ENCODE assay signal across 8 mouse cellular contexts in genomic region chr2:130629080-130629838, GRCm38 (mm10). TPM values are rescaled to one million over a fixed set of nuclear protein-coding genes. Genes with fewer than 3 reads are reported as not detected.
A peak's percentile ranks its signal among the peaks of the same experiment; 100 is the strongest.
DNase-seq lines count a peak whose midpoint lies in the region; ATAC-seq and TF ChIP-seq lines count a peak whose summit lies in the region.

No protein-coding gene starts in this region.

- H3K4me3 ChIP-seq in kidney, embryonic 16.5 days (ENCODE audit: low read length) = peak overlapping the region; percentile 97
- H3K4me3 ChIP-seq in forebrain, embryonic 13.5 days = peak overlapping the region; percentile 97
- H3K4me3 ChIP-seq in liver, embryonic 15.5 days (replicated peaks) = peak overlapping the region; percentile 83

- H3K9me3 ChIP-seq in kidney, embryonic 16.5 days (ENCODE audit: low read length) = no peaks in the 10 kb centered on the region
- no peaks in the 10 kb centered on the region for H3K9me3 ChIP-seq in forebrain, embryonic 13.5 days (replicated peaks)
- H3K9me3 ChIP-seq in liver, embryonic 15.5 days (replicated peaks) = no peaks in the 10 kb centered on the region

- H3K27me3 ChIP-seq in kidney, embryonic 16.5 days (ENCODE audit: insufficient read depth, low read length) = peaks cover 7% of the 10 kb centered on the region; the same call in 1 of the 2 replicates
- no peaks in the 10 kb centered on the region for H3K27me3 ChIP-seq in Patski
- peaks cover 11% of the 10 kb centered on the region for H3K27me3 ChIP-seq in forebrain, embryonic 13.5 days
- H3K27me3 ChIP-seq in liver, embryonic 15.5 days = peaks cover 27% of the 10 kb centered on the region

- POLR2A ChIA-PET in Patski (lab: Charles Lee) = no interaction called here

- H3K9ac ChIP-seq in kidney, embryonic 16.5 days (replicated peaks; ENCODE audit: low read length) = peak overlapping the region; percentile 89
- peak overlapping the region; percentile 95 for H3K9ac ChIP-seq in forebrain, embryonic 13.5 days
- peak overlapping the region; percentile 80 for H3K9ac ChIP-seq in liver, embryonic 15.5 days

- H3K4me1 ChIP-seq in kidney, embryonic 16.5 days (ENCODE audit: insufficient read depth, low read length) = peaks cover 16% of the 10 kb centered on the region
- peaks cover 31% of the 10 kb centered on the region for H3K4me1 ChIP-seq in forebrain, embryonic 13.5 days
- peaks cover 22% of the 10 kb centered on the region for H3K4me1 ChIP-seq in liver, embryonic 15.5 days (replicated peaks)

- DNase-seq in kidney, postnatal 4 days = no peak
- no peak for DNase-seq in Patski (ENCODE audit: low read depth, low spot score)
- no peak for DNase-seq in ovary, postnatal 36 days (ENCODE audit: low spot score)
- DNase-seq in retina, embryonic 14.5 days (ENCODE audit: low spot score) = no peak
- DNase-seq in right cerebral cortex, postnatal 10 days (ENCODE audit: low spot score in 2 of 2) = no peak

- no peak for TF ChIP-seq CTCF in Patski (IDR thresholded peaks at IDR 0.05)

- in situ Hi-C loops in Patski (cut with MboI; ENCODE audit: low pct_unique_long_range_greater_than_20kb) = no loop called here

- peak overlapping the region; percentile 48 for H3K27ac ChIP-seq in kidney, embryonic 16.5 days (ENCODE audit: low read length)
- H3K27ac ChIP-seq in forebrain, embryonic 13.5 days = peak overlapping the region; percentile 61; the same call in 1 of the 2 replicates
- peak overlapping the region; percentile 80 for H3K27ac ChIP-seq in liver, embryonic 15.5 days (replicated peaks)

- CTCF ChIA-PET in Patski (lab: Charles Lee) = no interaction called here

- peak; percentile 55 for ATAC-seq in kidney, embryonic 16.5 days (ENCODE audit: low FRiP score, low TSS enrichment)
- ATAC-seq in Patski = peak; percentile 55
- ATAC-seq in forebrain, embryonic 13.5 days = peak; percentile 65
- ATAC-seq in liver, embryonic 15.5 days (ENCODE audit: insufficient read depth) = peak; percentile 70

- peaks cover 15% of the 10 kb centered on the region for H3K36me3 ChIP-seq in kidney, embryonic 16.5 days (ENCODE audit: insufficient read depth, low read length)
- H3K36me3 ChIP-seq in forebrain, embryonic 13.5 days (ENCODE audit: poor library complexity, severe bottlenecking) = peaks cover 33% of the 10 kb centered on the region
- H3K36me3 ChIP-seq in liver, embryonic 15.5 days (replicated peaks) = peaks cover 28% of the 10 kb centered on the region

- H3K4me2 ChIP-seq in kidney, embryonic 16.5 days (replicated peaks; ENCODE audit: low read depth, low read length) = peak overlapping the region; percentile 88
- H3K4me2 ChIP-seq in forebrain, embryonic 13.5 days = peak overlapping the region; percentile 85
- peak overlapping the region; percentile 85 for H3K4me2 ChIP-seq in liver, embryonic 15.5 days

- WGBS in kidney, embryonic 16.5 days = 2% methylated on average over 37 of the region's 37 CpGs
- WGBS in forebrain, embryonic 13.5 days = 2% methylated on average over 36 of the region's 37 CpGs
- 1% methylated on average over 37 of the region's 37 CpGs for WGBS in liver, embryonic 15.5 days (ENCODE audit: insufficient replicate concordance)

RNA-seq across cellular contexts. Expression of gene Fastkd5, which starts 0.6 kb away (rescaled TPM):
- 16.4 and 19.8 TPM in 2 replicates for polyA plus RNA-seq in kidney, embryonic 16.5 days (2015; fragmentation: Nextera tagmentation; extraction: Ambion mirVana)
- polyA plus RNA-seq in Patski (2021) = 8.1 TPM
- 14.7 and 14.8 TPM in 2 replicates for polyA plus RNA-seq in forebrain, embryonic 13.5 days (2015; fragmentation: Nextera tagmentation; extraction: Ambion mirVana)
- polyA plus RNA-seq in liver, embryonic 15.5 days (2015; fragmentation: Nextera tagmentation; extraction: Ambion mirVana) = 8.6 and 9.5 TPM in 2 replicates

RNA-seq across cellular contexts. Expression of gene Ubox5, which starts 0.6 kb away (rescaled TPM):
- polyA plus RNA-seq in kidney, embryonic 16.5 days (2015; fragmentation: Nextera tagmentation; extraction: Ambion mirVana) = 14.3 and 16.0 TPM in 2 replicates
- 8.9 TPM for polyA plus RNA-seq in Patski (2021)
- 13.0 and 15.5 TPM in 2 replicates for polyA plus RNA-seq in forebrain, embryonic 13.5 days (2015; fragmentation: Nextera tagmentation; extraction: Ambion mirVana)
- polyA plus RNA-seq in liver, embryonic 15.5 days (2015; fragmentation: Nextera tagmentation; extraction: Ambion mirVana) = 4.8 and 5.0 TPM in 2 replicates

RNA-seq across cellular contexts. Expression of gene Lzts3, which starts 13.3 kb away (rescaled TPM):
- polyA plus RNA-seq in kidney, embryonic 16.5 days (2015; fragmentation: Nextera tagmentation; extraction: Ambion mirVana) = 15.7 and 17.7 TPM in 2 replicates
- polyA plus RNA-seq in Patski (2021) = 14.6 TPM
- polyA plus RNA-seq in forebrain, embryonic 13.5 days (2015; fragmentation: Nextera tagmentation; extraction: Ambion mirVana) = 5.0 and 5.8 TPM in 2 replicates
- 1.4 and 2.0 TPM in 2 replicates for polyA plus RNA-seq in liver, embryonic 15.5 days (2015; fragmentation: Nextera tagmentation; extraction: Ambion mirVana)

RNA-seq across cellular contexts. Expression of gene Ddrgk1, which starts 35.2 kb away (rescaled TPM):
- 67.9 and 79.4 TPM in 2 replicates for polyA plus RNA-seq in kidney, embryonic 16.5 days (2015; fragmentation: Nextera tagmentation; extraction: Ambion mirVana)
- 138 TPM for polyA plus RNA-seq in Patski (2021)
- 53.0 and 55.9 TPM in 2 replicates for polyA plus RNA-seq in forebrain, embryonic 13.5 days (2015; fragmentation: Nextera tagmentation; extraction: Ambion mirVana)
- polyA plus RNA-seq in liver, embryonic 15.5 days (2015; fragmentation: Nextera tagmentation; extraction: Ambion mirVana) = 40.6 and 43.8 TPM in 2 replicates

RNA-seq across cellular contexts. Expression of gene Itpa, which starts 38.2 kb away (rescaled TPM):
- polyA plus RNA-seq in kidney, embryonic 16.5 days (2015; fragmentation: Nextera tagmentation; extraction: Ambion mirVana) = 108 and 116 TPM in 2 replicates
- polyA plus RNA-seq in Patski (2021) = 59.1 TPM
- polyA plus RNA-seq in forebrain, embryonic 13.5 days (2015; fragmentation: Nextera tagmentation; extraction: Ambion mirVana) = 152 and 156 TPM in 2 replicates
- 41.0 and 44.8 TPM in 2 replicates for polyA plus RNA-seq in liver, embryonic 15.5 days (2015; fragmentation: Nextera tagmentation; extraction: Ambion mirVana)
